Mouse (Mus musculus) kidney, postnatal 4 days (tissue): ENCODE data around the gene Grk6.

ENCODE experiments used
- DNase-seq, 2 experiments: peaks; one replicate each; pipeline ENCODE4 v3.0.0; 2021; ENCODE audit warnings: mixed read lengths in 2 of 2

Grk6 gene

DNA sequence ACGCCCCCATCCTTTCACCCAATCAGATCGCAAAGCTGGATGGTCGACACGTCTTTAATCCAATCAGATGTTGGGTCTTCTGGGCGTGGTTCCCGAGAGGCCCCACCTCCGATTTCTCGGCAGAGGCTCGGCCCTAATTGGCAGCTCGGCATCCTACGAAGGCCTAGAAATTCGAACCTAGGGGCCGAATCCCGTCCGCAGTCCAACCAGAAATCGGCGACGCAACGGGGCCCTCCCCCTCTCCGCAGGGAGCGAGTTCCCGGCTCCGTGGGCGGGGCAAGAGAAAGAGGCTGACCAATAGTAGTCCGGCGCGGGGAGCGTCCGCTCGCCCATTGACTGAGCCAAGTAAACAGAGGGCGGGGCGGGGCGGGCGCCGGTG, at the start of gene Grk6:
TSS of gene Grk6 (plus strand) at position 136 of the 379 bp plus-strand sequence.
- DNase-seq, result peak; percentile 98 to 100

DNA sequence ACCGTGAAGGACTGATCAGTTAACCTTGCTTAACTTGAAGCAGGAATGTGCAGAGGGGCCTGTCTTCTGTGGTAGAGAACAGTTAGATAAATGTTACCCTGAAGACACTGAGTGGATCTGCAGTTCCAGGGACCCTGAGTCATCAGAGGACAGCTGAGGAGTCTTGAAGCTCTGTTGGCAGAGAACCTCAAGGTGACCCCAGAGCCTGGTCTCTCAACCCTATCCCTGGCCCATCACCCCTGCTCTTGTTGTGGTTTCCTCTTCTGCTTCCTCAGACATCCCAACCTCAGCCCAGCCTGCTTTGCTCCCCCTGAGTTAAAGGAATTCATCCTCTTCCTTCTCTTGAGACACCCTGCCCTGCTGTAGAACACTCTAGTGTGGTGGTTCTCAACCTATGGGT, 46.8 kb upstream of the Grk6 start, which contains the start of gene Slc34a1:
TSS of gene Slc34a1 (plus strand) at position 100 of the 400 bp plus-strand sequence.
- DNase-seq, result no peak

- DNase-seq, result peak in 1 of 2 experiments; percentile 44
Measured at GRCm38 (mm10) chr13:55399300-55400038, 45.4 kb upstream of the Grk6 start.

DNA sequence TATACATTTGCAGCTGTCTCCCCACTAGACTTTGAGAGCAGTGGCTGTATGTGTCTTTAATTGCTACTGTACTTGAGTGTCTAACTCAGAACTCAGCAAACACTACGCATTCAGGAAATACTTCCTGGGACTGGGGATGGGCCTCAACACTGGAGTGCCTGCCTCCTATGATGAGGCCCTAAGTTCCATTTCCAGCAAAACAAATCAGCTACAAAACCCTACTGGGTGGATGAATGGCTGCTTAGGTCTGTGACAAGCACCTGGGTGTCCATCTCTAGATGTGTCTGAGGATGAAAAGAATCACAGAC, 44.9 kb upstream of the Grk6 start:
- DNase-seq, result no peak

- DNase-seq, result no peak
Measured at GRCm38 (mm10) chr13:55403266-55403665, 41.6 kb upstream of the Grk6 start.

GRCm38 (mm10) chr13:55403935-55404852, 40.7 kb upstream of the Grk6 start:
- no peak for DNase-seq

DNA sequence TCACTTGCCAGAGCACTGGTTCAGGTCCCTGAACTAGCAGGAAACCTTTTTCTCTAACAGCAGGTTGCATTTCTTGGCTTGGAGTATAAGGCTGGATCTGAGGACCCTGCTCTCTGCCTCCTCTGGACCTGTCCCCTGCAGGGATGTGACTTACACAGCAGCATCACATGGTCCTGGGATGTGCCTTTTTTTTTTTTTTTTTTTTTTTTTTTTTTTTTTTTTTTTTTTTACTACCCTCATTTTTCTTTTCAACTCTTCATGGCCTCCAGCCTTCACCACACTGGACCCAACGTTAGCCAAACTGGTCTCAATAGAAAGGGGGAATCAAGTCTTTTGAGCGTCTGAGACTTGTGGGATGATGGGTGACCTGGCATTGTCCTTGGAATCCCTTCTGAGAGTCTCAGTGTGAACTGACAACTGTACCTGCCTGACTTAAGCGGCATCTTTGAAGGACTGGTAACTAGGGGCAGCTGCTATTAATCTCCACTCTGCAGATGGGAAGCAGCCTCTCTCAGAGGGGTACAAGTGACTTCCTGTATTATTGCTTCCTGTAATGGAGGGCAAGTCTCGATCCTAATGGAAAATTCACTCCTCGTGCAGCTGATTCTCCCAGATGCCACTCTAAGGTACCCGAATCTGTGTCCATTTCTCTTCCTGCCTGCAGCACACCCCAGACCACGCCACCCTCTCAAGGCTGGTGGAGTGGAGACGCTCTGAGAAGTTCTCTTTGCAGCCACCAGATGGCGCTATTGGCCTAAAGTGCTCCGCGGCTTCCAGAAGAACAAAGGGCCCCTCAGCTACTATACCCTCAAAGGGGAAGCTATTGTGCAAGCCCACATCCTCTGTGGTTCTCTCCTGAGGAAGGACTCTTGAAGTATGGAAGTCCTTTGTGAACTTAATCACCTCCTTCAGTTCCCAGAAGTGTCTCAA, 39.8 kb upstream of the Grk6 start:
- DNase-seq, result peak; percentile 85 to 88

DNA sequence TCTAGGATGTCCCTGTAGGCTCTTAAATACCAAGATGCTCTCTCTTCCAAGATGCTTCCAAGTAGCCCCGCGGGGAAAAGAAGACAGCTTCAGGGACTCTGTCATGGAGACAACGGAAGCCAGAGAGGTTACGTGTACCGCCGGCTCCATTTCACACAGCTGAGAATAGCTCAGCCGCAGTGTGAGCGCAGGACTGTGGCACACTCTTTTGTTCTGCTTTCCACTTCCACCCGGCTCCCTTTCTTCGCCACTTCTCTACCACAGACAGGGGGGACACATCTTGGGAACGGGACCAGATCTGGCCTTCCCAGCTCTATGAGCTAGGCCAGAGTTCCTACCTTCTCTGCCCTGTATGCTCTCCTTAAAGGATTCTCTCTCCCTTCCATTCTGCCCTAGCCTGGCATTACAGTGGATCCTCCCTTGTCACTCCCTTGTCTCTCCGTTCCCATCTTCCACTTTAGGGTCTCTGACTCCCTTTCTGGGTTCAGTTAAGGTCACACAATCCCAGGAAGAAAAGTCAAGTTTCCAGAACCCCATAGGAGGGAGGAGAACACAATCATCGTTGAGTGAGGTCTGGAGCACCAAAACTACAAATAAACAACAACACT, 39.0 kb upstream of the Grk6 start:
- DNase-seq, result peak in 1 of 2 experiments; percentile 17

DNA sequence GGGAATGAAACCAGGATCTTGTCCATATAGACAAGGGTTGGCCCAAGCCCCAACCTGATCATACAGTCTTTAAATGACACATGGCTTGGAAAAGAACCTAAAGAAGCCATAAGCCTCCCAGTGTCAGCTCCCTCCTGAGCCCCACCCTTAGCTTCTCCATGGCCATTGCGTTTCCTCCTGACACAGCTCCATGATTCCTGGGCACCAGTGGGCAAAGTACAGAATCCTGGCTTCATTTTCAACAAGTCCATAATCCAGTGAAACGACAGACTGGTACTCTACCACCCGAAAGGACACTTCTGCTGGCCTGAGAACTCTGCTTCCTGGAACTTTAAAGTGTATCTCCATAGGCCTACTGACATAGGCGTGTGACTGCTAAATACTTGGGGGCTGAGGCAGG, 37.5 kb upstream of the Grk6 start:
- DNase-seq, result no peak

- DNase-seq, result no peak
Measured at GRCm38 (mm10) chr13:55408546-55409120, 36.2 kb upstream of the Grk6 start.

DNA sequence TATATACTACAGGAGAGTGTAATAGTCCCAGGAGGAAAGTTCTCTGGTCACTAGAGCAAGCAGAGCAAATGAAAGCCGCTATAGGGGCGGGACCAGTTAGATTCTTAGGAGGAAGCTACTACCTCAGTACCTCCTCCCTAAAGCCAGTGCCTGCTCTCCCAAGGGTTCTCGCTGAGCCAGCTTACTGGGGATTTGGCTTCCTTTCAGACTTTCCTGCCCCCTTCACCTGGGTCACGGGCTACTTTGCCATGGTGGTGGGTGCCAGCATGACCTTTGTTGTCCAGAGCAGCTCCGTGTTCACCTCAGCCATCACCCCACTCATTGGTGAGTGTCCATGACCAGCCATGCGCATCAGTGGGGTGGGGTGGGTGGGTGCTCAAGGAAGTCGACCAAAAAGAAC, 33.0 kb upstream of the Grk6 start:
- no peak for DNase-seq

DNA sequence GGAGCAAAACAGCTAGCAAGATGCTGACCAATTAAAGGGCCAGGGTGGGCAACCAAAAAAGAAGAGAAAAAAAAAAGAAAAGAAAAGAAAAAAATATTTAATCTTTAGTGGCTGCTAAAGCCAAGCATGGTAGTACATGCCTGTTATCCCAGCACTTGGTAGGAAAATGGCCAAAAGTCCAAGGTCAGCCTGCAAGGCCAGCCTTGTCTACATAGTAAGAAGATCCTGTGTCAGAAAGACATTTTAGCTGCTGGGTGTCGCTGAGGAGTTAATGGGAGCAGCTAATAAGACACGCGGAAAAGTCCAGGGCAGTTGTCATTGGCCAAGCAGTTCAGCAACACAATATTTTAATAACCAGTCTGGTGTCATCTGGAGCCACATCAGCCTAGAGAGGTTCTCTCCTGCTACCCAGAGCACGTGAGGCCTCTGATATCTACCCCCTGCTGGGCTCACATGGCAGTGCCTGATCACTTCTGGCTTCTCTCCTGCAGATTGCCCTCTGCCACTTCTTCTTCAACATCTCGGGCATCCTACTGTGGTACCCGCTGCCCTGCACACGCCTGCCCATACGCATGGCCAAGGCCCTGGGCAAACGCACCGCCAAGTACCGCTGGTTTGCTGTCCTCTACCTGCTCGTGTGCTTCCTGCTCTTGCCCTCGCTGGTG, 32.1 kb upstream of the Grk6 start:
- DNase-seq, result no peak

DNA sequence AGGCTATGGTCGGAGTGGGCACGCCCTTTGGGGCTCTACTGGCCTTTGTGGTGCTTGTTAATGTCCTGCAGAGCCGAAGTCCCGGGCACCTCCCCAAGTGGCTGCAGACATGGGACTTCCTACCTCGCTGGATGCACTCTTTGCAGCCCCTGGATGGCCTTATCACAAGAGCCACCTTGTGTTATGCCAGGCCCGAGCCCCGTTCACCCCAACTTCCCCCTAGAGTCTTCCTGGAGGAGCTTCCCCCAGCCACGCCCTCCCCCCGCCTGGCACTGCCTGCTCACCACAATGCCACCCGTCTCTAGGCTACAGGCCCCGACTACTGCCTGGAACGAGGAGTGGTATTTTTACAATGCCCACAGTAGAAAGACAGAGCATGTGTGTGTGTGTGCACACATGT, 31.5 kb upstream of the Grk6 start:
- no peak for DNase-seq

- peak; percentile 83 to 89 for DNase-seq
Measured at GRCm38 (mm10) chr13:55414743-55415380, 30.0 kb upstream of the Grk6 start, which contains the start of gene Pfn3. TSS of gene Pfn3 (minus strand) at chr13:55415232.

DNA sequence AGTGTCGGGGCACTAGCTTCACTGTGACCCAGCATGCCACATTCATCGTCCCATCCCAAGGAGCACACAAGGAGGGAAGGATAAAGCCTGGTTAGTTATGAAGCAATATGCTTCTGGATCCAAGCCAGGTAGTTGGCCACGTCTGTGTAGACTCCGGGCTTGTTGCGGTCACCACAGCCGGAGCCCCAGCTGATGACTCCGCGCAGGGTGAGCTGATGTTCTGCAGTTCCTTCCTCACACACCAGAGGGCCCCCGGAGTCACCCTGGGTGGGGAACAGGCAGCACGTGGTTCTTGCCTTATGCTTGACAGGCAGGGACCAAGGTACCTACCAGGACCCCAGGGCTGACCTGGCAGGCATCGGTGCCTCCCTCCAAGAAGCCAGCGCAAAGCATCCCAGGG, 26.9 kb upstream of the Grk6 start:
- DNase-seq, result peak; percentile 92 to 93

GRCm38 (mm10) chr13:55419142-55419541, 25.7 kb upstream of the Grk6 start:
- no peak for DNase-seq

GRCm38 (mm10) chr13:55420018-55420932, 24.6 kb upstream of the Grk6 start:
- DNase-seq, result no peak

DNA sequence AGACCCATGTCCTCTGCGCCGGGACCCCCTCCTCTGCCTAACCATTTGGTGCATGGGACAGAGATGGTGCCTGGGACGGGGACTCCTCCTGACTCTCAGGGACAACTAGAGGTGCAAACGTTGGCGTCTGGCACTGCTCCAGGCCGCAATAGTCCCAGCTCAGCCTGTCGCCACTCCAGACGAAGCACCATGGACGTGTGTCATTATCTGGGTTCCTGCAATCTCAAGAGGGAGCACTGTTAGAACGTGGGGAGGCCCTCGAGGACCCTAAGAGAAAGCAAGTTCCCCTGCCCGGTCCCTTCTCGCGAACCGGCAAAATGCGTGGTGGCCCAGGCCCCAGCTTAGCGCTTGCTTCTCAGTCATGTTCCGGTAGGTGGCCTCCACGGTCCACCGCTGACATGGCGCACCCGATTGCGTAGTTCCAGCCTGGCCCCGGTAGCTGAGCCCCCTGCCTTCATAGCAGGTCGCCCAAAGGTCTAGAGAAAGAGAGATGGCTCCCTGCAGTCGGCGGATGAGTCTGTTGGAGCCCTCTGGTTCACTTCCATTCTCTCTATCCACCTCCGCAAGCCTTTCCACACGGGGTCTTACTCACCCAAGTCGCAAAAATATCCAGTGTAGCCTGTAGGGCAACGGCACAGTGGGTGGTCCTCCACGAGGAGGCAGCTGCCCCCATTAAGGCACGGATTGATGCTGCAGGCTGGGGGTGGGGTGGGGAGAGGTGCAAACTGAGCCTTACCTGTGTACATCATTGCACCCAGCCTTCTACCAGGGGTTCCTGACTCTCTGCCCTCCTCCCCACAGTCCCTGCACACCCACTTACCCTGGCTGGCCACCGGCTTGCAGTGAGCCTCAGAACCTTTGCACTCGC, 23.7 kb upstream of the Grk6 start:
- DNase-seq, result peak; percentile 75 to 82

- no peak for DNase-seq
Measured at GRCm38 (mm10) chr13:55426613-55427012, 18.3 kb upstream of the Grk6 start, which contains the start of gene F12. TSS of gene F12 (minus strand) at chr13:55426793.
